Mouse (Mus musculus) CD4-positive, CD25-positive, alpha-beta regulatory T cell, adult 4 months (primary cell): ENCODE measurements around the gene Dcaf8. TPM values are rescaled to one million over a fixed set of nuclear protein-coding genes. Genes with fewer than 3 reads are reported as not detected.
"Not testable (repeated sequence)": the region's sequence is repeated elsewhere in the genome, so short reads cannot be mapped to it uniquely, and the experiment has no call there.

Source experiments
- ATAC-seq: one replicate; pipeline ENCODE4 v1.8.0; 2017
- polyA plus RNA-seq, 2 experiments: library from polyadenylated mRNA; unstranded; fragments of 100-300 nt; shearing (Covaris generic); gene quantifications; one replicate each; pipeline ENCODE4 v1.2.1; 2017

Dcaf8 gene
- polyA plus RNA-seq, 2 experiments from 2014 or later = 76.5 to 132 TPM

GRCm38 (mm10) chr1:172219451-172220406, 71.8 kb downstream of the Dcaf8 start, which contains the start of gene Casq1:
Casq1 (minus strand) TSS chr1:172219868.
- no peak for ATAC-seq

- no peak for ATAC-seq
These were observed 72.5 kb downstream of the Dcaf8 start for GRCm38 (mm10) chr1:172220414-172220813.

GRCm38 (mm10) chr1:172221297-172222063, 73.6 kb downstream of the Dcaf8 start:
- ATAC-seq = no peak

GRCm38 (mm10) chr1:172228209-172228608, 80.3 kb downstream of the Dcaf8 start:
- no peak for ATAC-seq

- ATAC-seq = no peak
These were observed 81.3 kb downstream of the Dcaf8 start for GRCm38 (mm10) chr1:172229215-172229614.

- ATAC-seq = no peak
These were observed 93.2 kb downstream of the Dcaf8 start for GRCm38 (mm10) chr1:172240945-172241708.

GRCm38 (mm10) chr1:172242401-172242800, 94.5 kb downstream of the Dcaf8 start:
- no peak for ATAC-seq

- ATAC-seq = no peak
These were observed 95.8 kb downstream of the Dcaf8 start for GRCm38 (mm10) chr1:172243547-172244205.

- ATAC-seq = not testable (repeated sequence)
These were observed 96.8 kb downstream of the Dcaf8 start for GRCm38 (mm10) chr1:172244645-172245044.

Other genes starting within 250 kb of the Dcaf8 start
- 100 to 1,000 TPM; 266 to 302 TPM for gene Slamf6, start 230.6 kb upstream of the Dcaf8 start, polyA plus RNA-seq
- 1 to 10 TPM in 1 of 2 experiments, under 1 TPM in 1; 0.67 to 1.2 TPM for gene Vangl2, start 119.6 kb upstream of the Dcaf8 start, polyA plus RNA-seq
- not detected for gene Nhlh1, start 90.5 kb upstream of the Dcaf8 start, polyA plus RNA-seq
- gene Copa, start 65.6 kb upstream of the Dcaf8 start, polyA plus RNA-seq = 100 to 1,000 TPM in 1 of 2 experiments, 10 to 100 TPM in 1; 97.8 to 161 TPM
- 100 to 1,000 TPM; 105 to 161 TPM for gene Ncstn, start 65.3 kb upstream of the Dcaf8 start, polyA plus RNA-seq
- 100 to 1,000 TPM in 1 of 2 experiments, 10 to 100 TPM in 1; 82.9 to 122 TPM for gene Pex19, start 21.3 kb upstream of the Dcaf8 start, polyA plus RNA-seq
- gene Pea15a, start 58.7 kb downstream of the Dcaf8 start, polyA plus RNA-seq = 10 to 100 TPM; 55.4 to 76.7 TPM
- gene Casq1, start 71.8 kb downstream of the Dcaf8 start, polyA plus RNA-seq = not detected
- not detected for gene Atp1a4, start 110.3 kb downstream of the Dcaf8 start, polyA plus RNA-seq
- 1 to 10 TPM; 3.8 to 5.5 TPM for gene Igsf8, start 113.6 kb downstream of the Dcaf8 start, polyA plus RNA-seq
- under 1 TPM; 0.33 to 0.42 TPM for gene Atp1a2, start 150.0 kb downstream of the Dcaf8 start, polyA plus RNA-seq
- gene Kcnj9, start 181.2 kb downstream of the Dcaf8 start, polyA plus RNA-seq = not detected
- not detected for gene Kcnj10, start 193.1 kb downstream of the Dcaf8 start, polyA plus RNA-seq
- 1 to 10 TPM; 3.6 to 6.0 TPM for gene Pigm, start 228.5 kb downstream of the Dcaf8 start, polyA plus RNA-seq